Mouse (Mus musculus): ENCODE measurements around the gene Cryaa. TPM values are rescaled to one million over a fixed set of nuclear protein-coding genes. Genes with fewer than 3 reads are reported as not detected.

Cryaa gene
- not detected for polyA plus RNA-seq (2017; shearing (Covaris generic))

DNA sequence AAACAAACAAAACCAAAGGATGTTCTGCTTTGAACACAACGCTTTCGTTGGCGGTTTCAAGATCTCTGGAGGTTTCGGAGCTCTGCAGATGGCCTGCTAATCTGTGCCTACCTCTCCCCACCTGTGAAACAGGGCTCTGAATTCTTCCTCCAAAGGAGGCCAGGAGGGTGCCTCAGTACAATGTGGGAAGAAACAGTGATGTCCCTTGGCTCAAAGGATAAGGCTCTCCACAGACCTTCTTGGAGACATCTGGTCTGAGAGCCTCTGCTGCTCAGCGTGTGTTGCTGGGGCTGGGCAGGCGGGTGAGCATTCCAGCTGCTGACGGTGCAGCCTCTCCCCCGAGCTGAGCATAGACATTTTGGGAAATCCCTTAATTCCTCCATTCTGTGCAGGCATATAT, at the start of gene Cryaa:
Gene Cryaa, plus strand, starts transcription at position 301 of the 400 bp plus-strand sequence.

GRCm38 (mm10) chr17:31636942-31637811, 40.4 kb upstream of the Cryaa start, which contains the start of gene Cbs:
TSS of gene Cbs (minus strand) at chr17:31637238.

DNA sequence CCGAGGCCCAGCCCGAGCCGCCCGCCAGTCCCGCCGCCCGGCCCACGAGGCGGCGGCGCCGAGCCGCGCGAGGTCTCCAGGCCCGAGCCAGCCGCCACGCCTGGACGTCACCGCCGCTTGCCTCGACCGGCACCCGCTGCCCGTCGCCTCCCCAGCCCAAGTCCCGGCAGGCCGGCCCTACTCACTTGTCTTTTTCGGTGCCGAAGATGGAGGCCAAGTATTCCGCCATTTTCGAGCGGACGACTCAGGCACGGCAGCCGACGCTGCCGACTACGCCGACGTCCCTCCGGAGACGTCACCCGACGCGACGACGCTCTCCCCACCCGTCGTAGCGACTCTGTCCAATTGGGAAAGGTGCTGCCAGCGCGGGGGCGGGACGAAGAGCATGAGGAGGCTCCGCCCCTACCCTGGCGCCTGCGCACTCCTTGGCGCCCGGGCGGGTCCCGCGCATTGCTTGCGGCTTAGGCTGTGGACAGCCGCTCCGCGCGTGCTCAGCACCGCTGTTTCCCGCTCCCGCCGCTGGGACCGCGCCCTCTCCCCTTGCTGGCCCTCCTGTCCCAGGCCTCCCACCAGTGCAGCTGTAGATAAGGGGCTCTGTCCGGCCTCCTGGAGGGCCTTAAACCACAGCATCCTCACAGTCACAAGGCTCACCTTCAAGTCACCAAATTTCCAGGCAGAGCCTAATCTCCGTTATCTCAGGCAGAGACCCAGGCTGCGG, 19.0 kb upstream of the Cryaa start, which contains the start of gene U2af1:
Gene U2af1, minus strand, starts transcription at position 425 of the 718 bp plus-strand sequence.

Other genes with a start within 250 kb of the Cryaa start
- 27.3 TPM for gene Wdr4, start 157.8 kb upstream of the Cryaa start, polyA plus RNA-seq (2017; shearing (Covaris generic))
- 218 TPM for gene Ndufv3, start 157.7 kb upstream of the Cryaa start, polyA plus RNA-seq (2017; shearing (Covaris generic))
- gene Pknox1, start 113.1 kb upstream of the Cryaa start, polyA plus RNA-seq (2017; shearing (Covaris generic)) = 58.6 TPM
- gene Cbs, start 40.6 kb upstream of the Cryaa start, polyA plus RNA-seq (2017; shearing (Covaris generic)) = 0.12 TPM
- gene U2af1, start 18.9 kb upstream of the Cryaa start, polyA plus RNA-seq (2017; shearing (Covaris generic)) = 204 TPM
- gene Sik1, start 178.0 kb downstream of the Cryaa start, polyA plus RNA-seq (2017; shearing (Covaris generic)) = 26.3 TPM

All from CD4-positive, CD25-positive, alpha-beta regulatory T cell (primary cell).